Mouse (Mus musculus) kidney, adult 2 months (tissue): Measurements from ENCODE around the gene Kcne3. TPM values are rescaled to one million over a fixed set of nuclear protein-coding genes. Genes with fewer than 3 reads are reported as not detected.

ENCODE experiments used
- DNase-seq: peaks from one replicate; pipeline ENCODE4 v3.0.0; 2021
- H3K27ac ChIP-seq: fragments of 200-500 bp; 2 replicates; pipeline ENCODE4 v1.5.1; 2012; ENCODE audit warnings: low read depth, low read length, control low read depth, inconsistent platforms; ENCODE audit not compliant: insufficient read depth
- H3K27me3 ChIP-seq: fragments of 200-500 bp; replicated peaks from 2 replicates; pipeline ENCODE4 v1.6.1; 2012; ENCODE audit warnings: mild to moderate bottlenecking, moderate library complexity, low read length, inconsistent platforms; ENCODE audit not compliant: control insufficient read depth, insufficient read depth
- H3K36me3 ChIP-seq: fragments of 200-500 bp; 2 replicates; pipeline ENCODE4 v1.6.1; 2012; ENCODE audit warnings: mild to moderate bottlenecking, moderate library complexity, low read length, inconsistent platforms; ENCODE audit not compliant: control insufficient read depth, insufficient read depth
- H3K4me1 ChIP-seq: fragments of 200-500 bp; 2 replicates; pipeline ENCODE4 v1.6.1; 2011; ENCODE audit warnings: low read length; ENCODE audit not compliant: control insufficient read depth, insufficient read depth
- H3K4me3 ChIP-seq: fragments of 200-500 bp; 2 replicates; pipeline ENCODE4 v1.5.1; 2011; ENCODE audit warnings: mild to moderate bottlenecking, low read depth, low read length, control low read depth; ENCODE audit not compliant: insufficient read depth
- CTCF ChIP-seq: fragments of 200-500 bp; conservative IDR thresholded peaks from 2 replicates; pipeline ENCODE4 v1.5.1; 2011; ENCODE audit warnings: low read depth, mild to moderate bottlenecking, control low read depth, low read length, moderate library complexity, mixed read lengths; ENCODE audit not compliant: insufficient read depth, insufficient read length
- POLR2A ChIP-seq: fragments of 200-500 bp; IDR thresholded peaks from one replicate; pipeline ENCODE4 v1.6.1; 2011; ENCODE audit warnings: low read depth, low read length, control low read depth
- WGBS: fragments of 180-500 bp; shearing (Covaris S2); methylation state at CpG from one replicate; pipeline ENCODE4 v1.1.7; 2018; 5-methylcytosine and 5-hydroxymethylcytosine counted together
- polyA plus RNA-seq: library from polyadenylated mRNA; depleted of rRNA; stranded (reverse); fragments of >200 nt; gene quantifications from 2 replicates; pipeline ENCODE4 v1.2.3, GENCODE M21; 2012; rRNA removed

Kcne3 gene
- polyA plus RNA-seq = 2.0 and 3.3 TPM in 2 replicates

GRCm38 (mm10) chr7:100176269-100176668, at the start of gene Kcne3:
Gene Kcne3, plus strand, starts transcription at chr7:100176502.
- Histone ChIP-seq H3K36me3 (no peaks in the 10 kb centered on the region), H3K4me3 (no peak within 1 kb of the TSS), H3K27me3 (no peaks in the 10 kb centered on the region), H3K4me1 (no peaks in the 10 kb centered on the region), H3K27ac (no peak within 1 kb of the TSS)
- TF ChIP-seq POLR2A = no peak
- DNase-seq = no peak
- 78% methylated on average over 3 of the region's 3 CpGs for WGBS

GRCm38 (mm10) chr7:100126514-100126913, 49.8 kb upstream of the Kcne3 start:
- H3K4me3 ChIP-seq = no peak overlapping the region
- DNase-seq = no peak
- H3K36me3 ChIP-seq = no peaks in the 10 kb centered on the region
- no peak overlapping the region for H3K27ac ChIP-seq
- TF ChIP-seq CTCF = no peak
- no peaks in the 10 kb centered on the region for H3K4me1 ChIP-seq
- no peaks in the 10 kb centered on the region for H3K27me3 ChIP-seq
- WGBS = 95% methylated on average over 7 of the region's 7 CpGs

GRCm38 (mm10) chr7:100128262-100129041, 47.9 kb upstream of the Kcne3 start:
- Histone ChIP-seq H3K36me3 (no peaks in the 10 kb centered on the region), H3K27ac (no peak overlapping the region), H3K4me1 (no peaks in the 10 kb centered on the region), H3K27me3 (no peaks in the 10 kb centered on the region), H3K4me3 (no peak overlapping the region)
- WGBS = 62% methylated on average over 7 of the region's 7 CpGs
- TF ChIP-seq POLR2A (no peak), CTCF (no peak)
- DNase-seq = no peak

GRCm38 (mm10) chr7:100130592-100130991, 45.7 kb upstream of the Kcne3 start:
- no peak overlapping the region for H3K27ac ChIP-seq
- H3K4me1 ChIP-seq = no peaks in the 10 kb centered on the region
- 30% methylated on average over 6 of the region's 6 CpGs for WGBS

GRCm38 (mm10) chr7:100132379-100132778, 43.9 kb upstream of the Kcne3 start:
- Histone ChIP-seq H3K4me3 (no peak overlapping the region), H3K4me1 (no peaks in the 10 kb centered on the region), H3K36me3 (no peaks in the 10 kb centered on the region), H3K27ac (no peak overlapping the region), H3K27me3 (no peaks in the 10 kb centered on the region)
- WGBS = 73% methylated on average over 1 of the region's 1 CpGs
- DNase-seq = no peak
- TF ChIP-seq CTCF (no peak), POLR2A (no peak)

More at GRCm38 (mm10) chr7:100130592-100130991, 45.7 kb upstream of the Kcne3 start:
- no peak for DNase-seq
- TF ChIP-seq POLR2A = no peak
- no peak for TF ChIP-seq CTCF
- Histone ChIP-seq H3K4me3 (no peak overlapping the region), H3K27me3 (no peaks in the 10 kb centered on the region), H3K36me3 (no peaks in the 10 kb centered on the region)

- WGBS = 69% methylated on average over 9 of the region's 9 CpGs
- H3K4me1 ChIP-seq = no peaks in the 10 kb centered on the region
- no peaks in the 10 kb centered on the region for H3K36me3 ChIP-seq
- H3K27ac ChIP-seq = no peak overlapping the region
- no peaks in the 10 kb centered on the region for H3K27me3 ChIP-seq
- no peak for TF ChIP-seq POLR2A
- TF ChIP-seq CTCF = no peak
- DNase-seq = peak; percentile 81
- H3K4me3 ChIP-seq = no peak overlapping the region
Observed at GRCm38 (mm10) chr7:100137038-100137437, 39.3 kb upstream of the Kcne3 start.

- no peaks in the 10 kb centered on the region for H3K27me3 ChIP-seq
- DNase-seq = no peak
- TF ChIP-seq POLR2A (no peak), CTCF (no peak)
- no peaks in the 10 kb centered on the region for H3K36me3 ChIP-seq
- H3K27ac ChIP-seq = no peak overlapping the region
- H3K4me1 ChIP-seq = no peaks in the 10 kb centered on the region
- H3K4me3 ChIP-seq = no peak overlapping the region
- WGBS = 97% methylated on average over 4 of the region's 4 CpGs
Observed at GRCm38 (mm10) chr7:100138075-100138474, 38.2 kb upstream of the Kcne3 start.
